Mouse (Mus musculus) thymus, postnatal 36 days (tissue): Measurements from ENCODE around the gene Gm20696.

Source experiments
- DNase-seq, 2 experiments: peaks; one replicate each; pipeline ENCODE4 v3.0.0; 2022; ENCODE audit warnings: mixed read lengths in 2 of 2

The Gm20696 gene

GRCm38 (mm10) chr6:99666318-99667171 lies at the start of gene Gm20696, which contains the start of gene Eif4e3:
Gm20696 (minus strand) TSS chr6:99666797.
Eif4e3 (minus strand) TSS chr6:99666771.
- peak; percentile 57 to 59 for DNase-seq

- DNase-seq, result no peak
Measured at GRCm38 (mm10) chr6:99715913-99716312, 49.3 kb upstream of the Gm20696 start.

GRCm38 (mm10) chr6:99715191-99715590 lies 48.6 kb upstream of the Gm20696 start:
- no peak for DNase-seq

GRCm38 (mm10) chr6:99713256-99713655 lies 46.7 kb upstream of the Gm20696 start:
- no peak for DNase-seq

GRCm38 (mm10) chr6:99711576-99712101 lies 45.0 kb upstream of the Gm20696 start:
- DNase-seq, result no peak

- DNase-seq, result no peak
Measured at GRCm38 (mm10) chr6:99700484-99700883, 33.9 kb upstream of the Gm20696 start.

GRCm38 (mm10) chr6:99692916-99693841 lies 26.6 kb upstream of the Gm20696 start:
- no peak for DNase-seq

- peak in 1 of 2 experiments; percentile 22 for DNase-seq
Measured at GRCm38 (mm10) chr6:99692206-99692915, 25.8 kb upstream of the Gm20696 start, which contains the start of gene Gpr27. Gpr27 (plus strand) TSS chr6:99692679.

- DNase-seq, result no peak
Measured at GRCm38 (mm10) chr6:99691666-99692205, 25.1 kb upstream of the Gm20696 start.

- no peak for DNase-seq
Measured at GRCm38 (mm10) chr6:99688513-99688912, 21.9 kb upstream of the Gm20696 start.

- peak; percentile 11 to 26 for DNase-seq
Measured at GRCm38 (mm10) chr6:99684899-99685298, 18.3 kb upstream of the Gm20696 start.

GRCm38 (mm10) chr6:99683974-99684373 lies 17.4 kb upstream of the Gm20696 start:
- no peak for DNase-seq

GRCm38 (mm10) chr6:99678108-99678507 lies 11.5 kb upstream of the Gm20696 start:
- DNase-seq, result no peak

GRCm38 (mm10) chr6:99677325-99677724 lies 10.7 kb upstream of the Gm20696 start:
- no peak for DNase-seq

GRCm38 (mm10) chr6:99674482-99674881 lies 7.9 kb upstream of the Gm20696 start:
- no peak for DNase-seq

GRCm38 (mm10) chr6:99671768-99672167 lies 5.2 kb upstream of the Gm20696 start:
- peak in 1 of 2 experiments; percentile 30 for DNase-seq

GRCm38 (mm10) chr6:99670481-99671119 lies 4.0 kb upstream of the Gm20696 start:
- DNase-seq, result peak; percentile 61 to 63

- DNase-seq, result no peak
Measured at GRCm38 (mm10) chr6:99669481-99670325, 3.1 kb upstream of the Gm20696 start.

GRCm38 (mm10) chr6:99667290-99667689 lies 693 bp upstream of the Gm20696 start:
- peak in 1 of 2 experiments; percentile 44 for DNase-seq
